Mouse (Mus musculus) limb, embryonic 14.5 days (tissue): Measurements from ENCODE around the gene Mrpl58. TPM values are rescaled to one million over a fixed set of nuclear protein-coding genes. Genes with fewer than 3 reads are reported as not detected.
"Not testable (repeated sequence)": the region's sequence is repeated elsewhere in the genome, so short reads cannot be mapped to it uniquely, and the experiment has no call there.

ENCODE experiments used
- ATAC-seq: fragments of 200-750 bp; cut with Nextera tagmentation; 2 replicates; pipeline ENCODE4 v1.8.0; 2017; ENCODE audit warnings: low read depth, moderate number of reproducible peaks, moderate TSS enrichment; ENCODE audit not compliant: low FRiP score
- DNase-seq: peaks from one replicate; pipeline ENCODE4 v3.0.0-alpha.2; 2015; ENCODE audit warnings: low spot score
- H3K27ac ChIP-seq: fragments of 300-500 bp; sonication (generic); replicated peaks from 2 replicates; pipeline ENCODE4 v1.5.1; 2014; ENCODE audit warnings: low read depth, mild to moderate bottlenecking, low read length, moderate library complexity, mixed read lengths
- H3K27me3 ChIP-seq: fragments of 300-500 bp; sonication (generic); 2 replicates; pipeline ENCODE4 v1.6.1; 2014; ENCODE audit warnings: low read length, mixed read lengths; ENCODE audit not compliant: control insufficient read depth, insufficient read depth
- H3K36me3 ChIP-seq: fragments of 300-500 bp; sonication (generic); 2 replicates; pipeline ENCODE4 v1.6.1; 2014; ENCODE audit warnings: mild to moderate bottlenecking, low read length, moderate library complexity, mixed read lengths; ENCODE audit not compliant: control insufficient read depth, insufficient read depth
- H3K4me1 ChIP-seq: fragments of 300-500 bp; sonication (generic); 2 replicates; pipeline ENCODE4 v1.6.1; 2014; ENCODE audit warnings: antibody characterized with exemption, low read length, mixed read lengths; ENCODE audit not compliant: control insufficient read depth, insufficient read depth
- H3K4me2 ChIP-seq: fragments of 300-500 bp; sonication (generic); replicated peaks from 2 replicates; pipeline ENCODE4 v1.6.1; 2014; ENCODE audit warnings: low read depth, mild to moderate bottlenecking, low read length, moderate library complexity; ENCODE audit not compliant: severe bottlenecking
- H3K4me3 ChIP-seq: fragments of 300-500 bp; sonication (generic); replicated peaks from 2 replicates; pipeline ENCODE4 v1.5.1; 2014; ENCODE audit warnings: low read length
- H3K9ac ChIP-seq: fragments of 300-500 bp; sonication (generic); 2 replicates; pipeline ENCODE4 v1.6.1; 2014; ENCODE audit warnings: mild to moderate bottlenecking, low read depth, low read length, moderate library complexity; ENCODE audit not compliant: severe bottlenecking
- H3K9me3 ChIP-seq: fragments of 300-500 bp; sonication (generic); 2 replicates; pipeline ENCODE4 v1.6.1; 2016; ENCODE audit warnings: low read length; ENCODE audit not compliant: control insufficient read depth
- POLR2A ChIP-seq: fragments of 200-500 bp; IDR thresholded peaks from 2 replicates; pipeline ENCODE4 v1.8.0; 2012; ENCODE audit warnings: inconsistent platforms, mild to moderate bottlenecking, moderate library complexity, borderline replicate concordance; ENCODE audit not compliant: insufficient read depth, insufficient read length; ENCODE audit errors: extremely low read depth
- WGBS: fragments of 180-500 bp; shearing (Covaris S2); extraction: QIAGEN DNeasy Blood & Tissue Kit; methylation state at CpG from one replicate; pipeline ENCODE4 v1.1.7; 2014; 5-methylcytosine and 5-hydroxymethylcytosine counted together
- polyA plus RNA-seq, 2 experiments: library from polyadenylated mRNA; depleted of rRNA in 1 of 2; stranded (reverse) in 1 of 2; unstranded in 1 of 2; fragments of >200 nt; fragmentation: Nextera tagmentation in 1 of 2; extraction: Ambion mirVana in 1 of 2; gene quantifications; 2 replicates each; pipeline versions ENCODE4 v1.2.1 to v1.2.3; 2012 to 2014

The Mrpl58 gene
- polyA plus RNA-seq, 2 experiments = 92.2 to 169 TPM

GRCm38 (mm10) chr11:115452281-115452860 lies 48.8 kb downstream of the Mrpl58 start:
- no peak for TF ChIP-seq POLR2A
- Histone ChIP-seq H3K4me3 (no peak overlapping the region), H3K27me3 (no peaks in the 10 kb centered on the region), H3K9me3 (no peaks in the 10 kb centered on the region), H3K9ac (no peak overlapping the region), H3K27ac (no peak overlapping the region), H3K4me2 (no peak overlapping the region), H3K36me3 (no peaks in the 10 kb centered on the region), H3K4me1 (0 out of 2 replicates have a peak, but pooled peaks cover 2% of the 10 kb centered on the region)
- ATAC-seq (no peak), DNase-seq (no peak)
- WGBS = 76% methylated on average over 7 of the region's 7 CpGs

DNA sequence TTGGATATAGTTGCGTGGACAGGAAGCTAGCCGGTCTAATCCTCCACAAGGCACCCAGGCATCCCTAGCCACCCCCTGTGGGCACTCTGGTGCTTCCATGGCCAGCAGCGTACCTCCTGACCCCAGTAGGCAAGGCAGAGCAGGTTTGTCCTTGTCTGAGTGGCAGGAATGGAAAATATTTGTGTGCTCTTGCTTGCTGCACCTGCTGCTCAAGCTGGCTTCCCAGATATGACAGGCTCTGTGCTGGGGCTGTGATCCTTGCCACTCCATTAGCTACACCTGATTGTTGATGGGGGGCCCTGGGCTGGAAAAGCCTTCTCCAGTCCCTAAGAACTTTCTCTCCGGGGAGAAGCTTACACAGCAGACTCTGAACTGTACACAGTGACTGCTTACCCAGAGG lies 49.8 kb downstream of the Mrpl58 start:
- Histone ChIP-seq H3K36me3 (no peaks in the 10 kb centered on the region), H3K27ac (no peak overlapping the region), H3K9ac (no peak overlapping the region), H3K27me3 (no peaks in the 10 kb centered on the region), H3K9me3 (no peaks in the 10 kb centered on the region), H3K4me2 (no peak overlapping the region), H3K4me3 (no peak overlapping the region), H3K4me1 (0 out of 2 replicates have a peak, but pooled peaks cover 2% of the 10 kb centered on the region)
- no peak for ATAC-seq
- TF ChIP-seq POLR2A = no peak
- DNase-seq = no peak
- WGBS = 70% methylated on average over 4 of the region's 4 CpGs

DNA sequence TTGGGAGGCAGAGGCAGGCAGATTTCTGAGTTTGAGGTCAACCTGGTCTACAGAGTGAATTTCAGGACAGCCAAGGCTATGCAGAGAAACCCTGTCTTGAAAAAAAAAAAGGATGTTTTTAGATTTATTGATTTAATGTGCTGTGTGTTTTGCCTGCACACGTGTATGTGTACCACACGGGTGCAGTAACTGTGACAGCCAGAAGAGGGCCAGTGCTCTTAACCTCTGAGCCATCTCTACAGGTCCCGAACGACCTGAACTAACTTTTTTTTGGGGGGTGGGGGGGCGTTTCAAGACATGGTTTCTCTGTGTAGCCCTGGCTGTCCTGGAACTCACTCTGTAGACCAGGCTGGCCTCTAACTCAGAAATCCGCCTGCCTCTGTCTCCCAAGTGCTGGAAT lies 51.3 kb downstream of the Mrpl58 start:
- WGBS = 88% methylated on average over 6 of the region's 6 CpGs
- H3K36me3 ChIP-seq, H3K27ac ChIP-seq, ATAC-seq, H3K4me2 ChIP-seq, DNase-seq, H3K4me3 ChIP-seq, H3K9me3 ChIP-seq, H3K4me1 ChIP-seq, H3K9ac ChIP-seq, H3K27me3 ChIP-seq: not testable (repeated sequence)

GRCm38 (mm10) chr11:115455619-115456018 lies 52.1 kb downstream of the Mrpl58 start:
- 86% methylated on average over 15 of the region's 15 CpGs for WGBS
- Histone ChIP-seq H3K36me3 (no peaks in the 10 kb centered on the region), H3K27me3 (no peaks in the 10 kb centered on the region), H3K9me3 (no peaks in the 10 kb centered on the region), H3K4me1 (no peaks in the 10 kb centered on the region), H3K9ac (no peak overlapping the region), H3K27ac (no peak overlapping the region), H3K4me3 (no peak overlapping the region), H3K4me2 (no peak overlapping the region)
- TF ChIP-seq POLR2A = no peak
- ATAC-seq (no peak), DNase-seq (no peak)

DNA sequence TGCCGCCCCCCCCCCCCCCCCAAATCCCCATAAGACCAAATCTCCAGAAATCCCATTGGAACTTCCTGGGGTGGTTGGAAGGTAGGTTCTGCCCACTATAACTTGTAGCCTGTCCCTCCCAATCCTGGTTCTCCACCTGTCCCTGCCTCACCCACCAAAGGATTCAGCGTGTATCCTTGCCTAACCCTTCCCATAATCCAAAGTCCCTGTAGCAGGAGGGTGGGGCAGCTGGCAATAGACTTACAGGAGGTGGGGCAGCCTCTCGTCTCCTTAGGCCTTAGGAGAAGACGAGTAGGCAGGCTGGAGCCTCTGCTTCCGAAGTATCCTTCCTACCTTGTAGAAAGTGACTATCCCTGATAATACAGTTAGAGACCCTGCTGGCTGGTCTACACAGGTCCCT lies 52.6 kb downstream of the Mrpl58 start:
- Histone ChIP-seq H3K9ac (no peak overlapping the region), H3K27me3 (no peaks in the 10 kb centered on the region), H3K27ac (no peak overlapping the region), H3K4me2 (no peak overlapping the region), H3K4me1 (no peaks in the 10 kb centered on the region), H3K4me3 (no peak overlapping the region), H3K36me3 (no peaks in the 10 kb centered on the region), H3K9me3 (no peaks in the 10 kb centered on the region)
- TF ChIP-seq POLR2A = no peak
- DNase-seq = no peak
- no peak for ATAC-seq
- 76% methylated on average over 5 of the region's 5 CpGs for WGBS

DNA sequence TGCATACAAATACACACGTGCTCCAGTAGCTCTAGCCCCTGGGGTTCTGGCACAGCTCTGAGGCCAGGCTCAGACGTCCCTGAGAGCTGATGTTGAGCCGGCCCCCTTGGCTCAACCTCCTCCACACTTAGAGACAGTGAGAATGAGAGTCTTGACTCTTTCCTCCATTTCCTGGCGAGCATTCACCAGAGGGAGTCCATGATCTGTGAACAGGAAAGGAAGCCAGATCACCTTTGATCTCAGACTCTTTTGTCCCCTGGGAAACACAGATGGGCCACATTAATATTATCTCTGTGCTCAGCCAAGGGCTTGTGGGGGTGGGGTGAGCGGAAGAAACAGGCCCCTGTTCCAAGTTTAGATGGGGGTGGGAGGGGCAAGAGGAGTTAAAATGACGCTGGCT lies 53.9 kb downstream of the Mrpl58 start:
- ATAC-seq (no peak), DNase-seq (no peak)
- H3K36me3 ChIP-seq = no peaks in the 10 kb centered on the region
- TF ChIP-seq POLR2A = no peak
- no peak overlapping the region for H3K9ac ChIP-seq
- no peaks in the 10 kb centered on the region for H3K27me3 ChIP-seq
- H3K4me1 ChIP-seq = no peaks in the 10 kb centered on the region
- no peak overlapping the region for H3K4me2 ChIP-seq
- no peak overlapping the region for H3K27ac ChIP-seq
- WGBS = 33% methylated on average over 6 of the region's 6 CpGs
- H3K9me3 ChIP-seq = no peaks in the 10 kb centered on the region
- no peak overlapping the region for H3K4me3 ChIP-seq
